Mouse (Mus musculus) lung, embryonic 14.5 days (tissue): ENCODE measurements around the gene Frzb. TPM values are rescaled to one million over a fixed set of nuclear protein-coding genes. Genes with fewer than 3 reads are reported as not detected.

Experiments
- ATAC-seq: fragments of 200-750 bp; cut with Nextera tagmentation; 2 replicates; pipeline ENCODE4 v1.8.0; 2017; ENCODE audit warnings: mild to moderate bottlenecking, moderate TSS enrichment, moderate library complexity; ENCODE audit not compliant: insufficient read depth
- DNase-seq: peaks from one replicate; pipeline ENCODE4 v3.0.0-alpha.2; 2015
- H3K27ac ChIP-seq: fragments of 300-500 bp; sonication (generic); 2 replicates; pipeline ENCODE4 v1.5.1; 2014; ENCODE audit warnings: low read depth, mild to moderate bottlenecking, moderate library complexity
- H3K27me3 ChIP-seq: fragments of 300-500 bp; sonication (generic); 2 replicates; pipeline ENCODE4 v1.6.1; 2014; ENCODE audit warnings: low read length, control low read depth; ENCODE audit not compliant: insufficient read depth
- H3K36me3 ChIP-seq: fragments of 300-500 bp; sonication (generic); 2 replicates; pipeline ENCODE4 v1.6.1; 2014; ENCODE audit warnings: control low read depth; ENCODE audit not compliant: insufficient read depth
- H3K4me1 ChIP-seq: fragments of 300-500 bp; sonication (generic); 2 replicates; pipeline ENCODE4 v1.6.1; 2014; ENCODE audit warnings: antibody characterized with exemption, control low read depth; ENCODE audit not compliant: insufficient read depth
- H3K4me2 ChIP-seq: fragments of 300-500 bp; sonication (generic); 2 replicates; pipeline ENCODE4 v1.6.1; 2014; ENCODE audit warnings: mild to moderate bottlenecking
- H3K4me3 ChIP-seq: fragments of 300-500 bp; sonication (generic); 2 replicates; pipeline ENCODE4 v1.5.1; 2014; ENCODE audit warnings: low read depth, low read length
- H3K9ac ChIP-seq: fragments of 300-500 bp; sonication (generic); 2 replicates; pipeline ENCODE4 v1.6.1; 2014
- H3K9me3 ChIP-seq: fragments of 300-500 bp; sonication (generic); 2 replicates; pipeline ENCODE4 v1.6.1; 2016; ENCODE audit warnings: low read depth, low read length, control low read depth
- CTCF ChIP-seq: IDR thresholded peaks from 2 replicates; pipeline ENCODE4 v1.5.1; 2016; ENCODE audit warnings: antibody characterized with exemption, low read depth
- WGBS: fragments of 180-500 bp; shearing (Covaris S2); extraction: QIAGEN DNeasy Blood & Tissue Kit; methylation state at CpG from one replicate; pipeline ENCODE4 v1.1.7; 2014; 5-methylcytosine and 5-hydroxymethylcytosine counted together
- polyA plus RNA-seq: library from polyadenylated mRNA; unstranded; fragments of >200 nt; fragmentation: Nextera tagmentation; extraction: Ambion mirVana; gene quantifications from 2 replicates; pipeline ENCODE4 v1.2.1, GENCODE M21; 2014

The Frzb gene
- polyA plus RNA-seq, 1 experiment from 2014 or later, result 0.88 TPM

GRCm38 (mm10) chr2:80374892-80375291 is 72.5 kb downstream of the Frzb start:
- Histone ChIP-seq H3K36me3 (no peaks in the 10 kb centered on the region), H3K4me2 (no peak overlapping the region), H3K9me3 (no peaks in the 10 kb centered on the region), H3K9ac (no peak overlapping the region), H3K4me3 (no peak overlapping the region), H3K27ac (no peak overlapping the region), H3K4me1 (no peaks in the 10 kb centered on the region), H3K27me3 (no peaks in the 10 kb centered on the region)
- DNase-seq (no peak), ATAC-seq (no peak)
- TF ChIP-seq CTCF, result no peak

DNA sequence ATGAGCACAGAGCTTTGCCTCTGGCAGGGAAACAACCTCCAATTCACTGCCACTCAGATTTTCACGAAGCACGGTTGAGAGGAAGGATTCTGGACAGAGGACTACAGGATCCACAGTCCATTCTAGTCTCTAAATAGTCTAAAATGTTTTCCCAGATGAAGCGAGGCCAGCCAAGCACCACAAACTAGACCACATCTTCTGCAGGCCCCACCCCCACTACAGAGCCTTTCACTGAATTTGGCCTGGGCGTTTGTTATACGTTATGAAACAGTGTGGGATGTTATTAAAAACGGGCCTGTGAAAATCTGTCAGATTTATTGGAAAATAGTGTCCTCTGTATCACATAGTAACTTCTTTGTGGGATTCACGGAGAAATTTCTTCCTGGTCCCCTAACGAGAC is 76.0 kb downstream of the Frzb start:
- Histone ChIP-seq H3K36me3 (no peaks in the 10 kb centered on the region), H3K4me2 (no peak overlapping the region), H3K27ac (no peak overlapping the region), H3K9me3 (no peaks in the 10 kb centered on the region), H3K9ac (no peak overlapping the region), H3K4me1 (no peaks in the 10 kb centered on the region), H3K27me3 (no peaks in the 10 kb centered on the region), H3K4me3 (no peak overlapping the region)
- no peak for TF ChIP-seq CTCF
- 80% methylated on average over 8 of the region's 8 CpGs for WGBS
- no peak for ATAC-seq
- DNase-seq, result no peak

Other genes starting within 250 kb of the Frzb start
- gene Prdx6b, start 155.2 kb downstream of the Frzb start, polyA plus RNA-seq, result not detected in 2 replicates
- 108 and 113 TPM in 2 replicates for gene Dnajc10, start 132.2 kb downstream of the Frzb start, polyA plus RNA-seq
- gene Nckap1, start 133.8 kb upstream of the Frzb start, polyA plus RNA-seq, result 67.6 and 68.9 TPM in 2 replicates
- gene Dusp19, start 169.4 kb upstream of the Frzb start, polyA plus RNA-seq, result 15.1 and 16.8 TPM in 2 replicates
- gene Nup35, start 169.6 kb upstream of the Frzb start, polyA plus RNA-seq, result 58.9 and 59.0 TPM in 2 replicates